Mouse (Mus musculus) olfactory bulb, adult 2 months (tissue): Measurements from ENCODE around the gene Plcb2.

Experiments used
- CTCF ChIP-seq: fragments of 200-500 bp; IDR thresholded peaks from 2 replicates; pipeline ENCODE4 v1.5.1; 2012; ENCODE audit warnings: low read depth, mild to moderate bottlenecking, low read length, moderate library complexity; ENCODE audit not compliant: insufficient read depth
- POLR2A ChIP-seq: fragments of 200-500 bp; IDR thresholded peaks from 2 replicates; pipeline ENCODE4 v1.6.1; 2012; ENCODE audit warnings: mild to moderate bottlenecking, low read depth, low read length, moderate library complexity; ENCODE audit not compliant: insufficient read depth

GRCm38 (mm10) chr2:118762784-118763148 is 34.5 kb upstream of the Plcb2 start:
- no peak for TF ChIP-seq CTCF
- TF ChIP-seq POLR2A: no peak; the same call in 1 of the 2 replicates
